Mouse (Mus musculus): ENCODE data around the gene Fgfr4.
"Not testable (repeated sequence)": the region's sequence is repeated elsewhere in the genome, so short reads cannot be mapped to it uniquely, and the experiment has no call there.

Gene Fgfr4

DNA sequence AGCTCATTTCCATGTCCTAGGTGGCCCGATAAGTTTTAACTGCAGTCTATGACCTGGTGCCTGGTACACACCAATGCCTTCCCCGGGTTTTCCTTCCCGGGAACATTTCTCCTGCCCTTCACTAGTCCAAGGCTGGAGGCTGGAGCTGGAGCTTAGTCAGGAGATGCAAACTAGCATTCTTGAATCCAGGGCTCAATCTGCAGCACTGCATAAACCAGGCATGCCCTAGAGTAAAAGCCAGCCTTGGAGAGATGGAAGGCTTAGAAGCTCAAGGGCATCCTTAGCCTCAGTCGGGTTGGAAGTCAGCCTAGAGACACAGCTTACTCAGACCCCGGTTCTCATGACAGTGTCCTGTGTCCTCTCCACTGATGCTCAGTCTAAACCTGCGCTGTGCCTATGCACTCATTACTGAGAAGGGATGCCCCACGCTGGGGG lies 19.9 kb downstream of the Fgfr4 start:
- no peak for DNase-seq (ENCODE audit: low spot score)

DNA sequence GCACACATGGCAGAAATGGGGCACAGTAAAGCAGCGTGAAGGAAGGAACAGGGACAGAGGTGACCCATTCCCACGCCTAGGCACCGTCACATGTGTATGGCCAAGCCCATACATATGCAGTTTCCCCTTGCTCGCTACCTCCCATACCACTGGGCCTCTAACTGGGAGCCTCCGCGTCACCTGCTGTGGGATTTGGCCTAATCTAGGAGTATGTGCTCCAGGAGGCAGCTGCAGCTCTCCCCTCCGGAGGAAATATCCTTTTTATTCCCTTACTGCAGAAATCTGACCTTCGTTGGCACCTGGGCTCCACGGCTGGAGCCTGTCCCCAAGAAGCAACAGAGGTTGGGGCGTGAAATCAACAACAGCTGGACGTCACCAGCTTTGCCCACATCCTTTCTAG lies 21.9 kb downstream of the Fgfr4 start:
- no peak for DNase-seq (ENCODE audit: low spot score)

DNA sequence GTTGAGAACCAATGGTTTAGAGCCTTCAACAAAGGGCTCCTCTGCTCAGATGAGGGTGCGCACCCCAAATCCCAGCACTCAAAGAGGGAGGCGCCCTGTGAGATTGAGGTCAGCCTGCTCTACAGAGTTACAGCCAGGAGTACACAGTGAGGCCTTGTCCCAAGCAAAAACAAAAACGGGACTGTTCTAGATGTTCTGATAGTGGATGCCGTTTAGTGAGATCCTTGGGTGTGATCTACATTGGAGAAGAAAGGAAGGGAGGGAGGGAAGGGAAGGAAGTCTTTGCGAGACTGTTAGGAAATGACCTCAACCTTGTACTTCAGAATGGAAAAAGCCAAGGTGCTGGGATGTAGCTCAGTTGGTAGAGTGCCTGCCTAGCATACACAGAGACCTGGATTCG lies 23.8 kb downstream of the Fgfr4 start:
- DNase-seq (ENCODE audit: low spot score): no peak

DNA sequence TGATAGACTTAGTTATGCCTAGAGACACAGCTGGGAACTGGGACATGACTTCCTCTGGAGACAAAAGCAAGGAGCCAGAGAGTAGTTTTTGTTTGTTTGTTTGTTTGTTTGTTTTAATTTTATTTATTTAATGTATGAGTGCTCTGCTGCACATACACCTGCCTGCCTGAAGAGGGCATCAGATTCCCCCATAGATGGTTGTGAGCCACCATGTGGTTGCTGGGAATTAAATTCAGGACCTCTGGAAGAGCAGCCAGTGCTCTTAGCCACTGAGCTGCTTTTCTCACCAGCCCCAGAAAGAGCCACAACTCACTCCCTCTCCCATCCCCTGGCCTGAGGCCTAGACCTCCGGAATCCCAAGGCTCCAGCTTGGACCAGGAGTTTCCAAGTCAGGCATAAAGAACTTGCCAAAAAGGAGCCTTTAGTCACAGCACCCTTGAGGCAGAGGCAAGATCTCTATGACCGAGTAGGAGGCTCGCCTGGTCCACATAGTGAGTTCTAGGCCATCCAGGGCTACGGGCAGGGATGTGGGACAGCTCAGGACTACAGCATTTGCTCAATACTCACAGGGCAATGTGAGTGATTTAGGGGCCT lies 25.6 kb downstream of the Fgfr4 start:
- DNase-seq (ENCODE audit: low spot score): no peak

DNA sequence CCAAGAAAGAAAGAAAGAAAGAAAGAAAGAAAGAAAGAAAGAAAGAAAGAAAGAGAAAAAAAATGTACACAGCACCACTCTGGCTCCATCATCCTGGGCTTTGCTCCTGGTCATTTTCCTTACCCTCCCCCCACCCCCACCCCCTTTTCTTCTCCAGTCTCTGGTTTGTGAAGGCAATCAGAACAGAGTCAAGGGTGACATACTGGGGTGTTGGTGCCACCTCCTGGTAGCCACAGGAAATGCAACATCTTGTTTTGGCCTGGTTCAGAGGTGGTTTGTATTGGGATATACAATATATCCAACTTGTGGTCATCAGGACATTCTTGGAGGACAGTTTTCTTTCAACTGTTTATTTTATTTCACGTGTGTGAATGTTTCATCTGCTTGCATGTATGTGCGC lies 26.1 kb downstream of the Fgfr4 start:
- DNase-seq (ENCODE audit: low spot score): peak; percentile 83

DNA sequence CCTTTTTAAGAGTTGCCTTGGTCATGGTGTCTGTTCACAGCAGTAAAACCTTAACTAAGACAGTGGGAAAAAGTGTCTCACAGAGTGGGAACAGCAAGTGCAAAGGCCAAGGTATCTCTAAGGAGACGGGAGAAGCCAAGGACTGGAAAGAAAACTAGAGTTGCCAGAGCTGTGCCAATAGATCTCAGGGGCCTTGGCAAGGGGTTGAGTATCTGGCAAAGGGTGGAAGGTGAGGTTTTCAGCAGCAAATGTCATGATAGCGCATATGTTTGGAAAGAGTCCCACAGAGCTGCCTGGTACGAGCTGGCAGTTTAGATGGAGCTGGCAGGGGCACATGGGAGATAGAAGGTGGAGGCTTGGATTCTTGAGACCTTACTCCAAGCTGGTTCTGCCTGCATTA lies 27.2 kb downstream of the Fgfr4 start:
- no peak for DNase-seq (ENCODE audit: low spot score)

DNA sequence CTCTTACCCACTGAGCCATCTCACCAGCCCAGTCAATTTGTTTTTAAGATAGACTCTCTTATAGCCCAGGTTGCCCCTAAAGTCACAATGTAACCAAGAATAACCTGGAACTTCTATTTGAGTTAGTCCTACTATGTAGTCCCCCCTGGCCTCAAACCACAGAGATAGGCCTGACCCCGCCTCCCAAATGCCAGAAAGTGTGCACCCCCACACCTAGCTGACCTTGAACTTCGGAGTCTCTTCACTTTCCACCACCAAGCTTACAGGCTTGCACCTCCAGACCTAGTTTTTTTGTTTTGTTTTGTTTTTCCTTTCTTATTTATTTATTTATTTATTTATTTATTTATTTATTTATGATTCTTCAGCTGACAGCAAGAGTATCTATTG lies 29.3 kb downstream of the Fgfr4 start:
- no peak for DNase-seq (ENCODE audit: low spot score)

DNA sequence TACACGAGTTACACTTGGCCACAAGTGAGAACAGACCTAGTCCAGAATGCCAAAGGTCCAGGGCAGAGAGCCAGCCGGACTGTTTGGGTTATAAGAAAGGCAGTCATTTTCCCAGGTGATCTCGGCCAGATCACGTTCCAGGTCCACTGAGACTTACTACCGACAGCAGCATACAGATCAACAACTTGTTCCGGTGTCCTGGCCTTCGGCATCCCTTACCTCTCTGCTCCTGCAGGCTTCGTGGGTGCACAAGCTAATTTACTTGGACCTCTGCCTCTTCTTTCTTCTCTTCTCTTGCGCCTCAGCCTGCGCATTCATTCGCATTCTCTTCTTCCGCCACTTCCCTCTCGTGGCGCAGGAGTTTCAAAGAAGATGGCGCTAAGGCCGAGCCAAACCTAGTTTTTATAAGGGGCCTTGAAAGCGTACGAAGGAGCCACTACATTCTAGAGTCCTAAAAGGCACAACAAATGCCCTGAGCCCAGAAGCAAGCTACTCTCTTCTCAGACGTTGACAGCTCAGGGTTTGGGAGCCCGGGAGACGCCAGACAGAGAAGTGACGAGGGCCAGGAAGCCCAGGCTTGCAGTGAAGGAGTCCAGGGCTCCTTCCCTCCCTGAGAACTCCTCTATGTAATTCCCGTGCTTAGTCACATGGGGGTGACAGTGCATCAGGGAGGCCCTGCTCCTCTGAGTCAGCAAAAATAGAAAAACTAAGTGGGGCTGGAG lies 29.9 kb downstream of the Fgfr4 start:
- DNase-seq (ENCODE audit: low spot score): peak; percentile 70

DNA sequence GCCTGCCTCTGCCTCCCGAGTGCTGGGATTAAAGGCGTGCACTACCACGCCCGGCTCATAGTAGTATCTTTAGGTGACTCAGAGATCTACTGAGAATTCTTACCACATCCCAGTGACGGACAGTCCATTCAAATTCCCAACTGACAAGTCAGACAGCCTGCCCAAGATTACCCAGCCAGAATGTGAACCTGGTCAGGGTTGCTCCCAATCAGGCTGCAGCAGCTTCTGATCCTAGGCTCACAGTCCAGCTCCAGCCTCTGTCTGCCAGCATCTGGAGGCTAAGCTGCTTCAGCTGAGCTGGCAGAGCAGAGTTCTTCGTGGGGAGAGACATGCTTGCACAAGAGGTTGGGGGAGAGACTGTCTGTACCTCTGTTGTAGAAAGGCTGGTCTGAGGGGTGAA lies 30.9 kb downstream of the Fgfr4 start:
- DNase-seq (ENCODE audit: low spot score): no peak

DNA sequence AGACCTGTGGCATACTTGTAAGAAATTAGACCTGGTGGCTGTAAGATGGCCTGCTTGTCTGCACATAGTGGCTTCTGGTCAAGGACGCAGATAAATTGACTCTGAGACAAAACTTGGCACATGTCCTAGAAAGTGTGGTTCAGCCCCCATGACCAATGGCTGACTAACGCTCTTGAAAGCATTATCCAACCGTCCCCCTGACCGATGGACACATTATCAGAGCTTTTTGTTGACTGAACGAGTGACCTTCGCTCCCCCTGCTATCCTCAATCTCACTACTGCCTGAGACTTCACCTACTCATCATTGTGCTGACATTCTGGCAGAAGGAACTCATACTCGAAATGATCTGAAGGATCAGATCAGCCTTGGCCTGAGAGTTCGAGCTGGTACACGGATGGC lies 34.6 kb downstream of the Fgfr4 start:
- DNase-seq (ENCODE audit: low spot score): not testable (repeated sequence)

DNA sequence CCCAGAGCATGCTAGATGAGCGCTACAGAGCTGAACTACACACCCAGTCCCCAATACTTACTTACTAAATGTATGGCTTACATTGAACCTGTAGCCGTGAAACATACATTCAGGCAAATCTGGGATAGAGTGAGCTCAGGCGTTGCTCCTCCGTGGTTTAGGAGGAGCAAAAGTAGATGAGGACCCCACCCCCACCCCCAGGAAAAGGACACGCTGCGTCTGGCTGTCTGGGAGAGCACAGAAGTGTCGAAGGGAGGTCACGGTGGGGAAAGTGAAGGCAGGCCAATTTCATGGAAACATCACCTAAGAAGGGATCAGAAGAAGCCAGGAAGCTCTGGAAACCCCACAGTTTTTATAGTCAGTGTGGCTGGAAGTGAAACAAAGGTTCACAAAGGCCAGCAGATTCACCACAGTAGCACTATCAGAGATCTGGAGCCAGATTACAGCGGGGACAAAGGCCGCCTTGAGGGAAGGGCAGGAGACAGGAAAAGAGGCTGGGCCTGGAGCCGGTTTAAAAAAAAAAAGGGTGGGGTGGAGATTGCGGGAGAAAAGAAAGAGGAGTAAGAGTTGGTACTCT lies 37.2 kb downstream of the Fgfr4 start:
- DNase-seq (ENCODE audit: low spot score): no peak

DNA sequence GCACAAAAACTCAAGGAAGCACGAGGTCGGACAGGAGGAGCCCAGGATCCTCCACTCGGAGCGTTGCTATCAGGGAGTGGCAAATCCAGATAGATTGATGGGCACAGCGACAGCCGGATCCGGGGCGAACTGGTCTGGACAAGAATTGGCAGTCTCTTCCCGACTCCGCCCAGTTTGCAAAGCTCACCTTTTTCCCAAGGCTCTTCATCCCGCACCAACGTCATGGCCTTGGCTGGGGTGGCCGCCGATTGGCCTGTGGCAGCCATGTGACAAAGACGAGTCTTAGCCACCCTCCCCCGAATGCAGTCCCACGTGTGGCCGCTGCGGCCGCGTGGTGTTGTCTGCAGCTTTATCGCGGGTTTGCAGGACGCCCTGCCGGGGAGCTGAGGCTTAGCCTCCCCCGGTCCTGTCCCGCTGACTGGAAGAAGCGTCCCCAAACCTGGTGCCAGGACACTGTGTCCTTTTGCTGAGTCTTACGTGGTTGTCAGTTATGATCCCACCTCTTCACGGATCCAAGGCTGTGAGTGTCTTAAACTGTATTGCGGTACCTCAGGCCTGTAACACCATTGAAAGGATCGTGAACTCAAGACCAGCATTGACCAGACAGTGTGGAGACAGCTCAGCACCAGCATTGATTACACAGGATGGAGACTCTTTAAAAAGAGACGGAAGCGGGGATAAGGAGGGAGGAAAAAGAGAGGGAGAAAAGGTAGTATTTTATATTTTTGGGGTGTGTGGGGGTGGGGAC lies 37.9 kb downstream of the Fgfr4 start:
- DNase-seq (ENCODE audit: low spot score): peak; percentile 95

DNA sequence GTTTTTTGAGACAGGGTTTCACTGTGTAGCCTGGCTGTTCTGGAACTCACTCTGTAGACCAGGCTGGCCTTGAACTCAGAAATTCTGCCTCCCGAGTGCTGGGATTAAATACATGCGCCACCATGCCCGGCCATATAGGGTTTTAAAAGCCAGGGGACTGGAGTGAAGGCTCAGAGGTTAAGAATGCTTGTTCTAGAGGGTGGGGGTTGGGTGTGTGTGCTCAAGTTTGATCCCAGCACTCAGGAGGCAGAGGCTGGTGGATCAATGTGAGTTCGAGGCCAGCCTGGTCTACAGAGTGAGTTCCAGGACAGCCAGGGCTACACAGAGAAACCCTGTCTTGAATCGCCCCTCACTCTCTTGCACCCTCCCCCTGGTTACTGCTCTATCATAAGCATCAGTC lies 39.1 kb downstream of the Fgfr4 start:
- DNase-seq (ENCODE audit: low spot score): no peak

DNA sequence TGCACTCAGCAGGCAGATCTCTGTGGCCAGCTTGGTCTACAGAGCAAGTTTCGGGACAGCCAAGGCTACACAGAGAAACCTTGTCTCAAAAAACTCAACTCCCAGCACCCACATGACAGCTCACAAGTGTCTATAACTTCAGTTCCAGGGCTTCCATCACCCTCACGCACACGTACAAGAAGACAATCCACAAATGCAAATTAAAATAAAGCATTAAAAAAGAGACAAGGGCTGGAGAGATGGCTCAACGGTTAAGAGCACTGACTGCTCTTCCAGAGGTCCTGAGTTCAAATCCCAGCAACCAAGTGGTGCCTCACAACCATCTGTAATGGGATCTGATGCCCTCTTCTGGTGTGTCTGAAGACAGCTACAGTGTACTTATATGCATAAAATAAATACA lies 50.3 kb downstream of the Fgfr4 start:
- not testable (repeated sequence) for DNase-seq (ENCODE audit: low spot score)

DNA sequence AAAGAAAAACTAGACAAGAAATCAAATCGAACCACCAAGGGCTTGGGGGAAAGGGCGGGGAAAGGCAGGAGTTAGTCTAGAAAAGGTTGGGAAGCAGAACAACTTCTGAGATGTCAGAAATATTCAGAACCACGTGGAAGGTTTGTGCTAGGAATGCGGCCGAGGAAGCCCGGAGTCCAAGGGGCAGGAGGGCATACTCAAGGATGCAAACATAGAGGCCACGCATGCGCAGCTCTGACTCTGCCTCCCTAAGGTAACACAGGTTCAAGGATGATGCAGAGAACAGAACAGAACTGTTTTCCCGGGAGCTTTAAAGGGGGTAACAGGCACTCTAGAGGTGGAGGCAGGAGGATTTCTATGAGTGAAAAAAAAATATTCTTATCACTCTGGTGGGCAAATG lies 51.3 kb downstream of the Fgfr4 start:
- DNase-seq (ENCODE audit: low spot score): no peak

DNA sequence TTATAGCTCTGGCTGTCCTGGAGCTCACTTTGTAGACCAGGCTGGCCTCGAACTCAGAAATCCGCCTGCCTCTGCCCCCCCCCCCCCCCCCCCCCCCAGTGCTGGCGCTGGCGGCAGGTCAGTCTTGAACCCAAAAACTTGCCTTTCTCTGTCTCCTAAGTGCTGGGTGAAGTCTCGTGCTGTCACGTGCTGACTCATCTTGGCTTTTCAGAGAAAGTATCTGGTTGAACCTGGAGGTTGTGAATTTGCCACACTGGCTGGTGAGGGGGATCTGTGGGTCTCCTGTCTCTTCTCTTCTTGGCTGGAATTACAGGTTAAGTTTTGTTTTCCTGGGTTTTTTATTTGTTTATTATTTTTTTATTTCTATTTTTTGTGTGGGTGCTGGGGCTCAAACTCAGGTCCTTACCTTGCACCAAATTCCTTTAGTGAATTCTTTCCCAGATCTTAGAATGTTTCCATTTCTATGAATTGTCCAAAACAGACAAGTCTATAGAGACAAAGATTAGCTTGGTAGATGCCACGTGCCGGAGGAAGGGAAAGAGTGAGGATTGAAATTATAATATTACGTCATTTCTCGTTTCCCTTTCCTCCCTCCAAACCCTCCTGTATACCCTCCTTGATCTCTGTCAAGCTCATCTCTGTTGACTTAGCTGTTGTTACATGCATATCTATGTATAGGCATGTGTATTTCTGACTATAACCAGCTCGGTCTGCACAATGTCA lies 52.4 kb downstream of the Fgfr4 start:
- DNase-seq (ENCODE audit: low spot score): no peak

DNA sequence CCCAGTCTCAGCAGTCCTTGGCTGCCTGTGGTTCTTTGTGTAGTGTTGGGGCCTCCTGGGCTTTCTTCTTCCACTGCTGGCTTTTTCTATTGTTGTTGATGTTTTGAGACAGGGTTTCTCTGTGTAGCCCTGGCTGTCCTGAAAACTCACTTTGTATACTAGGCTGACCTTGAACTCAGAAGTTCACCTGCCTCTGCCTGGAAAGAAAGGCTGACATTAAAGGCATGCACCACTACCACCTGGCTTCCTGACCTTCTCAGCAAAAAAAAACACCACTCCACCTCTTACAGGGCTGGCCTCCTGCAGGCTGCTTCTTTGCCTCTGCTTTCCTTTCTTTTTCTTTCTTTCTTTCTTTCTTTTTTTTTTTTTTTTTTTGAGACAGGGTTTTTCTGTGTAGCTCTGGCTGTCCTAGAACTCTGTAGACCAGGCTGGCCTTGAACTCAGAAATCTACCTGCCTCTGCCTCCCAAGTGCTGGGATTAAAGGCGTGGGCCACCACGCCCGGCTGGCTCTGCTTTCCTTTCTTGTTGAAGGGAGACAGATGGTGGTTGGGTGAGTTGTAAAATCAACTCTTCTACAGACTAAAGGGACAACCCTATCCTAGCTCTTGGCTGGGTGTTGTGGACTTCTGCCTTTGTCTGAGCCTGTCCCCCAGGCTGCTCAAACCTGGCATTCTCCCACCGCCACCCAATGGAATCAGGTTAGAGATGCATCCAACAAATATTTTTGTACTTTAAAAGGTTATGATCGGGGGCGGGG lies 53.2 kb downstream of the Fgfr4 start:
- no peak for DNase-seq (ENCODE audit: low spot score)

DNA sequence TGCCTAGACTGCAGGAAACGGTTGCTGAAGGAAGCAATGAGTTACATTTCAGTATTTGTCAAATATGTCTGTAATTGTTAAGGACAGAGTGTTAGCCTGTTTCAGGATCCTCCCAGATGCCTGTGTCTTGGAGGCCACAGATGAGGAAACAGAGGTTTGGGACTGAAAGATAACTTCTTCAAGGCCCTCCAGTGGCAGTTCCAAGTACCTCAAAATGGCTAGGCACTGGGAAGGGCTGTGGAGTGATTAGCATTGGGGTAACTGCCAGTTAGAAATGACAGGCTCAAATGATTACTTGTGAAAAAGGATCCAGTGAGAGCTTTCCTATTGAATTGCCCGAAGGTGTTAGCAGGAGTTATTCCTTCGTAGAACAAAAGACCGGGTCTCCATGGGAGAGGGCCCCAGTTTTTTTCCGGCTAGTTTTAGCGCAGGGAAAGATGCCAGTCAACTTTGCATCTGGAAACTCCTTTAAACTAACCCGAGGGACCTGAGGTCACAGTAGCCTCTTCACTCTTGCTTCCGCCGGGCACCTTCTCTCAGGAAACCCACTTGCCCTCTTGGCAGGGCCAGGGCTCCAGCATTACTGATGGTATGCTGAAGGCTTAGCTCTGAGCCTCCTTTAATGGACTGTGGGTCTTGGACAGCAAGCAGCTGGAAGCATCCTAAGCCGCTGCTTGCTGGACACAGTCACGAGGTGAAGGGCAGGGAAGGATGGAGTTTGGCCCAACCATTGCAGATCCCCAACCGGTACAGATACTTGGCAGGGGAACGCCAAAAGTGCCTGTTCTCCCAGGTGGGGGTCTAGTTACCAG lies 56.6 kb downstream of the Fgfr4 start:
- no peak for DNase-seq (ENCODE audit: low spot score)

DNA sequence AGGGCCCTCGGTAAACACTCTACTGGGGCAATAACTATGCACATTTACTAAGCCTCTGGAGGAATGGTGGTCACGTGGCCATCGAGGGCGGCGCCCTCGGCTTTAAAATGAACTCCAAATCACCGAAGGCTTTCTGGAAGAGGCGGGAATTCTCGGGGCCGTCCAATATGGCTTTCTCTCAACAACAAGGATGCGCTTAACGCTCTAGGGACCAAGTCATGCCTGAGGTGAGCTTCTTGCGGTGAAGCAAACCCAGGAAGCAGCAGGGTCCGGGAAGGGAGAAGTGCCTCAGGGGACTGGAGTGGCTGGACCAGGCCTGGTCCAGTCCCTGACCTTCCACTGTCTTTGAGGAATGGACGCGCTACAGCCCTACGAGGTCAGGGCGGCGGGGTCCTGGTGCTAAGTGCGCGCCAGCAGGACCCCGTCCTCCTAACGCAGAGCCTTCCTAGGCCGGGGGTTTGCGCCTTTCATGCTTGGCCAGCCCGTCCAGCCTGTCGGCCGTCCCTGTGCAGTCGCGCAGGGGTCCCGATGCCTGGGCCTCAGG lies 57.3 kb downstream of the Fgfr4 start, which contains the start of gene Nsd1:
Nsd1 (plus strand) TSS at position 134 of the 544 bp plus-strand sequence.
- no peak for DNase-seq (ENCODE audit: low spot score)
